Mouse (Mus musculus) hindbrain, embryonic 15.5 days (tissue): ENCODE data around the gene Gabrp. TPM values are rescaled to one million over a fixed set of nuclear protein-coding genes. Genes with fewer than 3 reads are reported as not detected.

Experiments used
- ATAC-seq: fragments of 200-750 bp; cut with Nextera tagmentation; 2 replicates; pipeline ENCODE4 v1.8.0; 2017; ENCODE audit warnings: low read depth, moderate number of reproducible peaks, moderate TSS enrichment; ENCODE audit not compliant: low FRiP score
- H3K27ac ChIP-seq: fragments of 300-500 bp; sonication (generic); replicated peaks from 2 replicates; pipeline ENCODE4 v1.5.1; 2015; ENCODE audit warnings: mild to moderate bottlenecking, inconsistent platforms
- H3K27me3 ChIP-seq: fragments of 300-500 bp; sonication (generic); 2 replicates; pipeline ENCODE4 v1.6.1; 2015; ENCODE audit warnings: control low read depth, inconsistent platforms
- H3K36me3 ChIP-seq: fragments of 300-500 bp; sonication (generic); 2 replicates; pipeline ENCODE4 v1.6.1; 2015; ENCODE audit warnings: control low read depth, inconsistent platforms
- H3K4me1 ChIP-seq: fragments of 300-500 bp; sonication (generic); replicated peaks from 2 replicates; pipeline ENCODE4 v1.6.1; 2015; ENCODE audit warnings: control low read depth, inconsistent platforms
- H3K4me2 ChIP-seq: fragments of 300-500 bp; sonication (generic); 2 replicates; pipeline ENCODE4 v1.6.1; 2015; ENCODE audit warnings: moderate library complexity, mild to moderate bottlenecking, inconsistent platforms
- H3K4me3 ChIP-seq: fragments of 300-500 bp; sonication (generic); 2 replicates; pipeline ENCODE4 v1.5.1; 2015; ENCODE audit warnings: mild to moderate bottlenecking, inconsistent platforms
- H3K9ac ChIP-seq: fragments of 300-500 bp; sonication (generic); 2 replicates; pipeline ENCODE4 v1.6.1; 2015; ENCODE audit warnings: inconsistent platforms
- H3K9me3 ChIP-seq: fragments of 300-500 bp; sonication (generic); 2 replicates; pipeline ENCODE4 v1.6.1; 2016; ENCODE audit warnings: control low read depth, inconsistent platforms
- WGBS: fragments of 180-500 bp; shearing (Covaris S2); methylation state at CpG from one replicate; pipeline ENCODE4 v1.1.7; 2015; 5-methylcytosine and 5-hydroxymethylcytosine counted together
- polyA plus RNA-seq: library from polyadenylated mRNA; unstranded; fragments of >200 nt; fragmentation: Nextera tagmentation; extraction: Ambion mirVana; gene quantifications from 2 replicates; pipeline ENCODE4 v1.2.1, GENCODE M21; 2015

Gene Gabrp
- not detected in 2 replicates for polyA plus RNA-seq

- no peak within 1 kb of the TSS for H3K9ac ChIP-seq
- H3K9me3 ChIP-seq: no peaks in the 10 kb centered on the region
- H3K4me1 ChIP-seq: no peaks in the 10 kb centered on the region
- no peaks in the 10 kb centered on the region for H3K27me3 ChIP-seq
- WGBS: 62% methylated on average over 6 of the region's 6 CpGs
- ATAC-seq: no peak
- H3K27ac ChIP-seq: no peak within 1 kb of the TSS
- H3K4me3 ChIP-seq: no peak within 1 kb of the TSS
- H3K4me2 ChIP-seq: no peak within 1 kb of the TSS
- no peaks in the 10 kb centered on the region for H3K36me3 ChIP-seq
Measured at GRCm38 (mm10) chr11:33578859-33579258, at the start of gene Gabrp. Gene Gabrp (minus strand): TSS chr11:33578959.

GRCm38 (mm10) chr11:33627136-33627742 lies 48.5 kb upstream of the Gabrp start:
- Histone ChIP-seq H3K27ac (no peak overlapping the region), H3K4me2 (no peak overlapping the region), H3K27me3 (no peaks in the 10 kb centered on the region), H3K4me1 (no peaks in the 10 kb centered on the region), H3K4me3 (no peak overlapping the region), H3K9ac (no peak overlapping the region), H3K9me3 (no peaks in the 10 kb centered on the region), H3K36me3 (no peaks in the 10 kb centered on the region)
- no peak for ATAC-seq
- 91% methylated on average over 4 of the region's 4 CpGs for WGBS

GRCm38 (mm10) chr11:33614218-33614617 lies 35.5 kb upstream of the Gabrp start:
- Histone ChIP-seq H3K36me3 (no peaks in the 10 kb centered on the region), H3K27me3 (0 out of 2 replicates have a peak, but pooled peaks cover 5% of the 10 kb centered on the region), H3K4me2 (no peak overlapping the region), H3K4me3 (no peak overlapping the region), H3K4me1 (no peaks in the 10 kb centered on the region), H3K9ac (no peak overlapping the region), H3K27ac (no peak overlapping the region), H3K9me3 (no peaks in the 10 kb centered on the region)
- WGBS: 7% methylated on average over 15 of the region's 15 CpGs
- ATAC-seq: peak; percentile 48; the same call in 1 of the 2 replicates

- no peak overlapping the region for H3K4me2 ChIP-seq
- WGBS: 49% methylated on average over 3 of the region's 3 CpGs
- no peak for ATAC-seq
- H3K4me1 ChIP-seq: no peaks in the 10 kb centered on the region
- H3K27me3 ChIP-seq: no peaks in the 10 kb centered on the region
- no peak overlapping the region for H3K9ac ChIP-seq
- H3K36me3 ChIP-seq: no peaks in the 10 kb centered on the region
- no peak overlapping the region for H3K4me3 ChIP-seq
- H3K9me3 ChIP-seq: no peaks in the 10 kb centered on the region
- no peak overlapping the region for H3K27ac ChIP-seq
Measured at GRCm38 (mm10) chr11:33607784-33608183, 29.0 kb upstream of the Gabrp start.

- Histone ChIP-seq H3K27ac (no peak overlapping the region), H3K9me3 (no peaks in the 10 kb centered on the region), H3K27me3 (no peaks in the 10 kb centered on the region), H3K4me1 (no peaks in the 10 kb centered on the region), H3K36me3 (no peaks in the 10 kb centered on the region), H3K4me2 (no peak overlapping the region), H3K4me3 (no peak overlapping the region), H3K9ac (no peak overlapping the region)
- WGBS: 90% methylated on average over 2 of the region's 2 CpGs
- no peak for ATAC-seq
Measured at GRCm38 (mm10) chr11:33603174-33603573, 24.4 kb upstream of the Gabrp start.

GRCm38 (mm10) chr11:33598986-33599385 lies 20.2 kb upstream of the Gabrp start, which contains the start of gene D130052B06Rik:
Gene D130052B06Rik (plus strand): TSS chr11:33599302.
- H3K4me1 ChIP-seq: no peaks in the 10 kb centered on the region
- H3K9me3 ChIP-seq: no peaks in the 10 kb centered on the region
- H3K27me3 ChIP-seq: no peaks in the 10 kb centered on the region
- no peak for ATAC-seq
- no peak within 1 kb of the TSS for H3K4me3 ChIP-seq
- WGBS: 81% methylated on average over 4 of the region's 4 CpGs
- no peak within 1 kb of the TSS for H3K4me2 ChIP-seq
- no peaks in the 10 kb centered on the region for H3K36me3 ChIP-seq
- no peak within 1 kb of the TSS for H3K9ac ChIP-seq
- H3K27ac ChIP-seq: no peak within 1 kb of the TSS

- no peak for ATAC-seq
- no peak overlapping the region for H3K27ac ChIP-seq
- no peaks in the 10 kb centered on the region for H3K4me1 ChIP-seq
Measured at GRCm38 (mm10) chr11:33596655-33597054, 17.9 kb upstream of the Gabrp start.

GRCm38 (mm10) chr11:33592826-33593225 lies 14.1 kb upstream of the Gabrp start:
- Histone ChIP-seq H3K4me1 (no peaks in the 10 kb centered on the region), H3K9ac (no peak overlapping the region), H3K27ac (no peak overlapping the region), H3K36me3 (no peaks in the 10 kb centered on the region), H3K4me2 (no peak overlapping the region), H3K4me3 (no peak overlapping the region), H3K27me3 (no peaks in the 10 kb centered on the region), H3K9me3 (no peaks in the 10 kb centered on the region)
- ATAC-seq: no peak
- WGBS: 87% methylated on average over 4 of the region's 4 CpGs

More at GRCm38 (mm10) chr11:33596655-33597054, 17.9 kb upstream of the Gabrp start:
- 75% methylated on average over 4 of the region's 4 CpGs for whole genome bisulfite sequencing
- no peaks in the 10 kb centered on the region for H3K36me3 ChIP-seq
- no peak overlapping the region for H3K4me3 ChIP-seq
- no peaks in the 10 kb centered on the region for H3K9me3 ChIP-seq
- H3K27me3 ChIP-seq: no peaks in the 10 kb centered on the region
- no peak overlapping the region for H3K9ac ChIP-seq
- H3K4me2 ChIP-seq: no peak overlapping the region

- no peak overlapping the region for H3K4me3 ChIP-seq
- no peak overlapping the region for H3K27ac ChIP-seq
- H3K4me1 ChIP-seq: no peaks in the 10 kb centered on the region
- H3K9me3 ChIP-seq: no peaks in the 10 kb centered on the region
- no peak overlapping the region for H3K9ac ChIP-seq
- H3K4me2 ChIP-seq: no peak overlapping the region
- WGBS: 95% methylated on average over 3 of the region's 3 CpGs
- no peak for ATAC-seq
- no peaks in the 10 kb centered on the region for H3K36me3 ChIP-seq
- no peaks in the 10 kb centered on the region for H3K27me3 ChIP-seq
Measured at GRCm38 (mm10) chr11:33590771-33591170, 12.0 kb upstream of the Gabrp start.

- no peak overlapping the region for H3K4me2 ChIP-seq
- H3K36me3 ChIP-seq: no peaks in the 10 kb centered on the region
- H3K27ac ChIP-seq: no peak overlapping the region
- no peaks in the 10 kb centered on the region for H3K9me3 ChIP-seq
- 83% methylated on average over 6 of the region's 6 CpGs for WGBS
- no peaks in the 10 kb centered on the region for H3K4me1 ChIP-seq
- H3K27me3 ChIP-seq: no peaks in the 10 kb centered on the region
- no peak overlapping the region for H3K9ac ChIP-seq
- ATAC-seq: no peak
- no peak overlapping the region for H3K4me3 ChIP-seq
Measured at GRCm38 (mm10) chr11:33586614-33587013, 7.9 kb upstream of the Gabrp start.

- Histone ChIP-seq H3K9ac (no peak overlapping the region), H3K9me3 (no peaks in the 10 kb centered on the region), H3K27ac (no peak overlapping the region), H3K36me3 (no peaks in the 10 kb centered on the region), H3K4me1 (no peaks in the 10 kb centered on the region), H3K4me3 (no peak overlapping the region), H3K4me2 (no peak overlapping the region), H3K27me3 (no peaks in the 10 kb centered on the region)
- no peak for ATAC-seq
- 58% methylated on average over 3 of the region's 3 CpGs for WGBS
Measured at GRCm38 (mm10) chr11:33579621-33580020, 862 bp upstream of the Gabrp start.

GRCm38 (mm10) chr11:33574944-33575343 lies 3.8 kb downstream of the Gabrp start:
- Histone ChIP-seq H3K36me3 (no peaks in the 10 kb centered on the region), H3K27ac (no peak overlapping the region), H3K4me2 (no peak overlapping the region), H3K9ac (no peak overlapping the region), H3K27me3 (no peaks in the 10 kb centered on the region), H3K9me3 (no peaks in the 10 kb centered on the region), H3K4me3 (no peak overlapping the region), H3K4me1 (no peaks in the 10 kb centered on the region)
- WGBS: 87% methylated on average over 3 of the region's 3 CpGs
- no peak for ATAC-seq

- Histone ChIP-seq H3K36me3 (no peaks in the 10 kb centered on the region), H3K9me3 (no peaks in the 10 kb centered on the region), H3K9ac (no peak overlapping the region), H3K4me1 (no peaks in the 10 kb centered on the region), H3K27ac (no peak overlapping the region), H3K4me3 (no peak overlapping the region), H3K4me2 (no peak overlapping the region), H3K27me3 (no peaks in the 10 kb centered on the region)
- ATAC-seq: no peak
Measured at GRCm38 (mm10) chr11:33570413-33570812, 8.3 kb downstream of the Gabrp start.
